Mouse (Mus musculus) heart, postnatal 25 days (tissue): Measurements from ENCODE around the gene Trh. TPM values are rescaled to one million over a fixed set of nuclear protein-coding genes. Genes with fewer than 3 reads are reported as not detected.

ENCODE experiments used
- DNase-seq: peaks from one replicate; pipeline ENCODE4 v3.0.0; 2022; ENCODE audit warnings: low spot score
- intact Hi-C: fragments of 180-260 bp; cut with DNase I; formaldehyde crosslinking; loops from one replicate; pipeline ENCODE4 v1.15.1; 2025
- total RNA-seq, 2 experiments: library from RNA; stranded (reverse); gene quantifications; 2 replicates each; pipeline ENCODE4 v1.2.3; 2021

Gene Trh
- total RNA-seq, 2 experiments from 2014 or later = not detected

GRCm38 (mm10) chr6:92229586-92229985 is 14.9 kb downstream of the Trh start:
- no peak for DNase-seq
- intact Hi-C loops = no loop called here

GRCm38 (mm10) chr6:92229103-92229502 is 15.3 kb downstream of the Trh start:
- intact Hi-C loops = no loop called here
- DNase-seq = no peak

GRCm38 (mm10) chr6:92224981-92225380 is 19.5 kb downstream of the Trh start:
- DNase-seq = no peak
- intact Hi-C loops = no loop called here

GRCm38 (mm10) chr6:92222021-92222420 is 22.4 kb downstream of the Trh start:
- no peak for DNase-seq
- intact Hi-C loops = no loop called here

- intact Hi-C loops = no loop called here
- no peak for DNase-seq
Measured at GRCm38 (mm10) chr6:92221604-92222003, 22.8 kb downstream of the Trh start.

GRCm38 (mm10) chr6:92219445-92219844 is 25.0 kb downstream of the Trh start:
- intact Hi-C loops = loop anchor here (1.0 kb wide), 1 partner anchor 50 kb away; no protein-coding TSS in a partner anchor
- no peak for DNase-seq

- DNase-seq = peak; percentile 78
- intact Hi-C loops = no loop called here
Measured at GRCm38 (mm10) chr6:92214773-92215449, 29.5 kb downstream of the Trh start, which contains the start of gene Rbsn. TSS of gene Rbsn (minus strand) at chr6:92214925.

GRCm38 (mm10) chr6:92214055-92214772 is 30.2 kb downstream of the Trh start:
- intact Hi-C loops = no loop called here
- DNase-seq = no peak

GRCm38 (mm10) chr6:92199414-92199813 is 45.0 kb downstream of the Trh start:
- no peak for DNase-seq

More at GRCm38 (mm10) chr6:92199414-92199813, 45.0 kb downstream of the Trh start:
- intact Hi-C loops = no loop called here

Other genes with a start within 250 kb of the Trh start
- gene Nr2c2, start 153.3 kb downstream of the Trh start, total RNA-seq = 10 to 100 TPM; 23.4 to 27.6 TPM
- gene Mrps25, start 60.6 kb downstream of the Trh start, total RNA-seq = 10 to 100 TPM; 86.3 to 92.9 TPM
- gene Rbsn, start 29.7 kb downstream of the Trh start, total RNA-seq = 10 to 100 TPM; 12.4 to 16.4 TPM